Mouse (Mus musculus): ENCODE data around the gene Vegfd.

The Vegfd gene

GRCm38 (mm10) chrX:164373081-164373480 is at the start of gene Vegfd:
TSS of gene Vegfd (plus strand) at chrX:164373378.
- no peaks in the 10 kb centered on the region for H3K4me1 ChIP-seq (replicated peaks; ENCODE audit: low read depth, low read length)
- no peaks in the 10 kb centered on the region for H3K27me3 ChIP-seq (ENCODE audit: insufficient read depth, low read length)
- no peaks in the 10 kb centered on the region for H3K9me3 ChIP-seq (ENCODE audit: low read length)
- no peak within 1 kb of the TSS for H3K4me3 ChIP-seq (replicated peaks; ENCODE audit: low read length)
- H3K36me3 ChIP-seq (ENCODE audit: insufficient read depth, low read length): no peaks in the 10 kb centered on the region
- TF ChIP-seq POU5F1 (IDR thresholded peaks at IDR 0.05; ENCODE audit: borderline replicate concordance, low read length) (no peak), CTCF (conservative IDR thresholded peaks at IDR 0.05; ENCODE audit: low read length) (no peak), NANOG (IDR thresholded peaks at IDR 0.05; ENCODE audit: borderline replicate concordance, low read length) (no peak)

- TF ChIP-seq POU5F1 (IDR thresholded peaks at IDR 0.05; ENCODE audit: borderline replicate concordance, low read length) (no peak), NANOG (IDR thresholded peaks at IDR 0.05; ENCODE audit: borderline replicate concordance, low read length) (no peak), CTCF (conservative IDR thresholded peaks at IDR 0.05; ENCODE audit: low read length) (no peak)
- no peaks in the 10 kb centered on the region for H3K4me1 ChIP-seq (replicated peaks; ENCODE audit: low read depth, low read length)
- no peaks in the 10 kb centered on the region for H3K27me3 ChIP-seq (ENCODE audit: insufficient read depth, low read length)
- H3K36me3 ChIP-seq (ENCODE audit: insufficient read depth, low read length): no peaks in the 10 kb centered on the region
- no peak overlapping the region for H3K4me3 ChIP-seq (replicated peaks; ENCODE audit: low read length)
- H3K9me3 ChIP-seq (ENCODE audit: low read length): no peaks in the 10 kb centered on the region
These were observed 49.7 kb upstream of the Vegfd start for GRCm38 (mm10) chrX:164323391-164323913.

GRCm38 (mm10) chrX:164330351-164330750 is 42.8 kb upstream of the Vegfd start:
- no peaks in the 10 kb centered on the region for H3K9me3 ChIP-seq (ENCODE audit: low read length)
- H3K36me3 ChIP-seq (ENCODE audit: insufficient read depth, low read length): 0 out of 2 replicates have a peak, but pooled peaks cover 9% of the 10 kb centered on the region
- no peaks in the 10 kb centered on the region for H3K27me3 ChIP-seq (ENCODE audit: insufficient read depth, low read length)
- no peak overlapping the region for H3K4me3 ChIP-seq (replicated peaks; ENCODE audit: low read length)
- TF ChIP-seq CTCF (conservative IDR thresholded peaks at IDR 0.05; ENCODE audit: low read length) (no peak), POU5F1 (IDR thresholded peaks at IDR 0.05; ENCODE audit: borderline replicate concordance, low read length) (no peak), NANOG (IDR thresholded peaks at IDR 0.05; ENCODE audit: borderline replicate concordance, low read length) (no peak)
- no peaks in the 10 kb centered on the region for H3K4me1 ChIP-seq (replicated peaks; ENCODE audit: low read depth, low read length)

- Histone ChIP-seq H3K4me1 (replicated peaks; ENCODE audit: low read depth, low read length) (no peaks in the 10 kb centered on the region), H3K9me3 (ENCODE audit: low read length) (no peaks in the 10 kb centered on the region), H3K36me3 (ENCODE audit: insufficient read depth, low read length) (0 out of 2 replicates have a peak, but pooled peaks cover 9% of the 10 kb centered on the region), H3K4me3 (replicated peaks; ENCODE audit: low read length) (no peak overlapping the region), H3K27me3 (ENCODE audit: insufficient read depth, low read length) (no peaks in the 10 kb centered on the region)
- TF ChIP-seq POU5F1 (IDR thresholded peaks at IDR 0.05; ENCODE audit: borderline replicate concordance, low read length): no peak
- TF ChIP-seq CTCF (conservative IDR thresholded peaks at IDR 0.05; ENCODE audit: low read length): no peak
- TF ChIP-seq NANOG (IDR thresholded peaks at IDR 0.05; ENCODE audit: borderline replicate concordance, low read length): no peak
These were observed 42.4 kb upstream of the Vegfd start for GRCm38 (mm10) chrX:164330766-164331165.

GRCm38 (mm10) chrX:164338591-164338990 is 34.6 kb upstream of the Vegfd start:
- TF ChIP-seq POU5F1 (IDR thresholded peaks at IDR 0.05; ENCODE audit: borderline replicate concordance, low read length) (no peak), NANOG (IDR thresholded peaks at IDR 0.05; ENCODE audit: borderline replicate concordance, low read length) (no peak), CTCF (conservative IDR thresholded peaks at IDR 0.05; ENCODE audit: low read length) (no peak)

GRCm38 (mm10) chrX:164345359-164345938 is 27.7 kb upstream of the Vegfd start:
- H3K9me3 ChIP-seq (ENCODE audit: low read length): no peaks in the 10 kb centered on the region
- TF ChIP-seq NANOG (IDR thresholded peaks at IDR 0.05; ENCODE audit: borderline replicate concordance, low read length) (no peak), CTCF (conservative IDR thresholded peaks at IDR 0.05; ENCODE audit: low read length) (no peak)
- H3K36me3 ChIP-seq (ENCODE audit: insufficient read depth, low read length): no peaks in the 10 kb centered on the region; the same call in 1 of the 2 replicates
- H3K27me3 ChIP-seq (ENCODE audit: insufficient read depth, low read length): no peaks in the 10 kb centered on the region
- no peak overlapping the region for H3K4me3 ChIP-seq (replicated peaks; ENCODE audit: low read length)
- H3K4me1 ChIP-seq (replicated peaks; ENCODE audit: low read depth, low read length): no peaks in the 10 kb centered on the region

More at GRCm38 (mm10) chrX:164338591-164338990, 34.6 kb upstream of the Vegfd start:
- H3K27me3 ChIP-seq (ENCODE audit: insufficient read depth, low read length): no peaks in the 10 kb centered on the region
- H3K4me1 ChIP-seq (replicated peaks; ENCODE audit: low read depth, low read length): no peaks in the 10 kb centered on the region
- H3K9me3 ChIP-seq (ENCODE audit: low read length): no peaks in the 10 kb centered on the region
- no peak overlapping the region for H3K4me3 ChIP-seq (replicated peaks; ENCODE audit: low read length)
- H3K36me3 ChIP-seq (ENCODE audit: insufficient read depth, low read length): no peaks in the 10 kb centered on the region; the same call in 1 of the 2 replicates

- H3K9me3 ChIP-seq (ENCODE audit: low read length): no peaks in the 10 kb centered on the region
- TF ChIP-seq NANOG (IDR thresholded peaks at IDR 0.05; ENCODE audit: borderline replicate concordance, low read length) (no peak), CTCF (conservative IDR thresholded peaks at IDR 0.05; ENCODE audit: low read length) (no peak), POU5F1 (IDR thresholded peaks at IDR 0.05; ENCODE audit: borderline replicate concordance, low read length) (no peak)
- H3K4me1 ChIP-seq (replicated peaks; ENCODE audit: low read depth, low read length): no peaks in the 10 kb centered on the region
- H3K4me3 ChIP-seq (replicated peaks; ENCODE audit: low read length): no peak overlapping the region
- no peaks in the 10 kb centered on the region for H3K27me3 ChIP-seq (ENCODE audit: insufficient read depth, low read length)
- H3K36me3 ChIP-seq (ENCODE audit: insufficient read depth, low read length): no peaks in the 10 kb centered on the region
These were observed 24.2 kb upstream of the Vegfd start for GRCm38 (mm10) chrX:164348937-164349336.

- Histone ChIP-seq H3K27me3 (ENCODE audit: insufficient read depth, low read length) (no peaks in the 10 kb centered on the region), H3K9me3 (ENCODE audit: low read length) (no peaks in the 10 kb centered on the region), H3K4me1 (replicated peaks; ENCODE audit: low read depth, low read length) (no peaks in the 10 kb centered on the region), H3K4me3 (replicated peaks; ENCODE audit: low read length) (no peak overlapping the region), H3K36me3 (ENCODE audit: insufficient read depth, low read length) (no peaks in the 10 kb centered on the region; the same call in 1 of the 2 replicates)
- TF ChIP-seq POU5F1 (IDR thresholded peaks at IDR 0.05; ENCODE audit: borderline replicate concordance, low read length) (no peak), NANOG (IDR thresholded peaks at IDR 0.05; ENCODE audit: borderline replicate concordance, low read length) (no peak), CTCF (conservative IDR thresholded peaks at IDR 0.05; ENCODE audit: low read length) (no peak)
These were observed 7.9 kb upstream of the Vegfd start for GRCm38 (mm10) chrX:164365153-164365865.

All from E14TG2a.4 (cell line).